Mouse (Mus musculus): ENCODE data around the gene Wipi1.

Wipi1 gene

GRCm38 (mm10) chr11:109619055-109619454, 7.3 kb upstream of the Wipi1 start:
- DNase-seq (ENCODE audit: low read depth, low spot score), result peak; percentile 84

- DNase-seq (ENCODE audit: low read depth, low spot score), result no peak
Observed at GRCm38 (mm10) chr11:109616766-109617165, 5.0 kb upstream of the Wipi1 start.

GRCm38 (mm10) chr11:109616352-109616751, 4.6 kb upstream of the Wipi1 start:
- DNase-seq (ENCODE audit: low read depth, low spot score), result no peak

- no peak for DNase-seq (ENCODE audit: low read depth, low spot score)
Observed at GRCm38 (mm10) chr11:109615286-109615685, 3.5 kb upstream of the Wipi1 start.

GRCm38 (mm10) chr11:109612871-109613529, 1.2 kb upstream of the Wipi1 start:
- DNase-seq (ENCODE audit: low read depth, low spot score), result no peak

- peak; percentile 65 for DNase-seq (ENCODE audit: low read depth, low spot score)
Observed at GRCm38 (mm10) chr11:109610795-109611302, 918 bp downstream of the Wipi1 start.

GRCm38 (mm10) chr11:109610046-109610794, 1.5 kb downstream of the Wipi1 start:
- peak; percentile 82 for DNase-seq (ENCODE audit: low read depth, low spot score)

- no peak for DNase-seq (ENCODE audit: low read depth, low spot score)
Observed at GRCm38 (mm10) chr11:109608976-109609625, 2.7 kb downstream of the Wipi1 start.

GRCm38 (mm10) chr11:109607600-109607999, 4.2 kb downstream of the Wipi1 start:
- no peak for DNase-seq (ENCODE audit: low read depth, low spot score)

GRCm38 (mm10) chr11:109598778-109599570, 12.8 kb downstream of the Wipi1 start:
- DNase-seq (ENCODE audit: low read depth, low spot score), result no peak

GRCm38 (mm10) chr11:109594761-109595160, 17.0 kb downstream of the Wipi1 start:
- no peak for DNase-seq (ENCODE audit: low read depth, low spot score)

- peak; percentile 81 for DNase-seq (ENCODE audit: low read depth, low spot score)
Observed at GRCm38 (mm10) chr11:109593200-109593981, 18.4 kb downstream of the Wipi1 start.

- no peak for DNase-seq (ENCODE audit: low read depth, low spot score)
Observed at GRCm38 (mm10) chr11:109591511-109591910, 20.3 kb downstream of the Wipi1 start.

GRCm38 (mm10) chr11:109590012-109590411, 21.8 kb downstream of the Wipi1 start:
- no peak for DNase-seq (ENCODE audit: low read depth, low spot score)

- no peak for DNase-seq (ENCODE audit: low read depth, low spot score)
Observed at GRCm38 (mm10) chr11:109587638-109588374, 24.0 kb downstream of the Wipi1 start.

- DNase-seq (ENCODE audit: low read depth, low spot score), result no peak
Observed at GRCm38 (mm10) chr11:109587019-109587418, 24.7 kb downstream of the Wipi1 start.

- no peak for DNase-seq (ENCODE audit: low read depth, low spot score)
Observed at GRCm38 (mm10) chr11:109586424-109586823, 25.3 kb downstream of the Wipi1 start.

- peak; percentile 84 for DNase-seq (ENCODE audit: low read depth, low spot score)
Observed at GRCm38 (mm10) chr11:109584843-109585713, 26.7 kb downstream of the Wipi1 start.

- DNase-seq (ENCODE audit: low read depth, low spot score), result no peak
Observed at GRCm38 (mm10) chr11:109583986-109584385, 27.8 kb downstream of the Wipi1 start.

All from 3T3-L1 (cell line).